Mouse (Mus musculus): ENCODE measurements at regions not wholly inside any gene's neighbourhood (a gene's known extent, or its start where the extent isn't known, plus 50 kb on each side); places are given as distances from the start of the nearest gene placed in this dataset.

DNA sequence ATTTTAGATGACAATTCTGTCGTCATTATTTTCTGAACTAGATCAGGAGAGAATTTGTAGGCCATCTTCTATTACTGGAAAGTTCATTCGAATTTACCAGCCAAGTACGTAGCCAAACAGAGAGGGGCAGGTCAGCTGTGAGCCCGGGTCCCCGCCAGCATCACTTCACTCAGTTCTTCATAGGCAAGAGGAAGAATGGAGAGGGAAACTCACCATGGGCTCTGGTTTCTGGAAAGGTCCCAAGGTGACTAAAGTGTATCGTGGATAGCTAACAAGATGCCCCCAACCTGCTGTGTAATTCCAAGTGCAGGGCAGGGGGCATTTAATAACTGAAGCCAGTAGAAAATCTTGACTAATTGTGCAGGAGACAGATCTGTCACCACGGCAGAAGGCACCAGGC is 60.2 kb upstream of the Rybp start:
- no peaks in the 10 kb centered on the region for H3K36me3 ChIP-seq (ENCODE audit: control insufficient read depth in 1 of 2, insufficient read depth in 2 of 2, low read length in 2 of 2)
- H3K4me1 ChIP-seq (ENCODE audit: control insufficient read depth in 1 of 2, insufficient read depth in 2 of 2, low read length in 2 of 2) = no peaks in the 10 kb centered on the region
- no peak overlapping the region for H3K27ac ChIP-seq (ENCODE audit: control insufficient read depth, low read depth, low read length)
- H3K27me3 ChIP-seq (ENCODE audit: control insufficient read depth in 1 of 2, insufficient read depth in 2 of 2, low read length in 2 of 2) = no peaks in the 10 kb centered on the region
- no peak overlapping the region for H3K9ac ChIP-seq (ENCODE audit: control insufficient read depth, low read depth, low read length, poor library complexity, severe bottlenecking)
- no peaks in the 10 kb centered on the region for H3K79me2 ChIP-seq (ENCODE audit: control insufficient read depth, insufficient read depth, low read length, poor library complexity)
- no peak for TF ChIP-seq ZC3H11A (IDR thresholded peaks at IDR 0.05; ENCODE audit: low read depth, low read length)
- no peak for TF ChIP-seq USF1 (IDR thresholded peaks at IDR 0.05; ENCODE audit: low read depth, low read length)
- TF ChIP-seq SMC3 (IDR thresholded peaks at IDR 0.05; ENCODE audit: low read depth, low read length) = no peak
- no peak for TF ChIP-seq UBTF (IDR thresholded peaks at IDR 0.05; ENCODE audit: borderline replicate concordance, insufficient read depth, low read depth, low read length)
- no peak for DNase-seq (ENCODE audit: low read depth, low spot score)
- H3K9me3 ChIP-seq (replicated peaks; ENCODE audit: insufficient read depth, low read length) = no peaks in the 10 kb centered on the region
- no peak overlapping the region for H3K4me3 ChIP-seq (ENCODE audit: control insufficient read depth in 1 of 2, insufficient read depth in 1 of 2, low read depth in 2 of 2, low read length in 2 of 2)

DNA sequence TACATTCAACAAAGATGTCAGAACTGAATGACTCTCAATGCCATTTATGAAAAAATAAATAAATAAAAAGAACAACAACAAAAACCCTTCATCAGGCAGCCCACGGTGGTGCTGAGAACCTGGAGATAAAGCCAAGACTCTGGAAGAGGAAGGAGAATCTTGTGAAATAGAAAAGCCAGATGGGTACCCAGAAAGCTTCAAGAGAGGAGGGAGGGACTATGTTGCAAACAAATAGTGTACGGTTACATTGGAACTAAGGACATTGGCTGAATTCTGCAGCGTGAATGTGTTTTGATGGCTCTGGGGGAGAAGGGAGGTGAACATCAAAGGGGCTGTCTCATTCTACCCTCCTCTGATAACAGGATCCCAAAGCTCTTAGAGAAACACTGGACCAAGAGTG is 57.8 kb upstream of the Rybp start:
- Histone ChIP-seq H3K79me2 (ENCODE audit: control insufficient read depth, insufficient read depth, low read length, poor library complexity) (no peaks in the 10 kb centered on the region), H3K4me3 (ENCODE audit: control insufficient read depth in 1 of 2, insufficient read depth in 1 of 2, low read depth in 2 of 2, low read length in 2 of 2) (no peak overlapping the region), H3K27me3 (ENCODE audit: control insufficient read depth in 1 of 2, insufficient read depth in 2 of 2, low read length in 2 of 2) (no peaks in the 10 kb centered on the region), H3K4me1 (ENCODE audit: control insufficient read depth in 1 of 2, insufficient read depth in 2 of 2, low read length in 2 of 2) (no peaks in the 10 kb centered on the region), H3K27ac (ENCODE audit: control insufficient read depth, low read depth, low read length) (no peak overlapping the region), H3K36me3 (ENCODE audit: control insufficient read depth in 1 of 2, insufficient read depth in 2 of 2, low read length in 2 of 2) (no peaks in the 10 kb centered on the region), H3K9me3 (replicated peaks; ENCODE audit: insufficient read depth, low read length) (no peaks in the 10 kb centered on the region), H3K9ac (ENCODE audit: control insufficient read depth, low read depth, low read length, poor library complexity, severe bottlenecking) (no peak overlapping the region)
- no peak for DNase-seq (ENCODE audit: low read depth, low spot score)
- no peak for TF ChIP-seq USF2 (IDR thresholded peaks at IDR 0.05; ENCODE audit: borderline replicate concordance in 1 of 2, insufficient read depth in 1 of 2, low read depth in 1 of 2, low read length in 2 of 2)
- TF ChIP-seq ELF1 (IDR thresholded peaks at IDR 0.05; ENCODE audit: low read depth, low read length) = no peak
- no peak for TF ChIP-seq RAD21 (IDR thresholded peaks at IDR 0.05; ENCODE audit: low read depth, low read length)
- TF ChIP-seq NELFE (IDR thresholded peaks at IDR 0.05; ENCODE audit: low read depth, low read length) = no peak

DNA sequence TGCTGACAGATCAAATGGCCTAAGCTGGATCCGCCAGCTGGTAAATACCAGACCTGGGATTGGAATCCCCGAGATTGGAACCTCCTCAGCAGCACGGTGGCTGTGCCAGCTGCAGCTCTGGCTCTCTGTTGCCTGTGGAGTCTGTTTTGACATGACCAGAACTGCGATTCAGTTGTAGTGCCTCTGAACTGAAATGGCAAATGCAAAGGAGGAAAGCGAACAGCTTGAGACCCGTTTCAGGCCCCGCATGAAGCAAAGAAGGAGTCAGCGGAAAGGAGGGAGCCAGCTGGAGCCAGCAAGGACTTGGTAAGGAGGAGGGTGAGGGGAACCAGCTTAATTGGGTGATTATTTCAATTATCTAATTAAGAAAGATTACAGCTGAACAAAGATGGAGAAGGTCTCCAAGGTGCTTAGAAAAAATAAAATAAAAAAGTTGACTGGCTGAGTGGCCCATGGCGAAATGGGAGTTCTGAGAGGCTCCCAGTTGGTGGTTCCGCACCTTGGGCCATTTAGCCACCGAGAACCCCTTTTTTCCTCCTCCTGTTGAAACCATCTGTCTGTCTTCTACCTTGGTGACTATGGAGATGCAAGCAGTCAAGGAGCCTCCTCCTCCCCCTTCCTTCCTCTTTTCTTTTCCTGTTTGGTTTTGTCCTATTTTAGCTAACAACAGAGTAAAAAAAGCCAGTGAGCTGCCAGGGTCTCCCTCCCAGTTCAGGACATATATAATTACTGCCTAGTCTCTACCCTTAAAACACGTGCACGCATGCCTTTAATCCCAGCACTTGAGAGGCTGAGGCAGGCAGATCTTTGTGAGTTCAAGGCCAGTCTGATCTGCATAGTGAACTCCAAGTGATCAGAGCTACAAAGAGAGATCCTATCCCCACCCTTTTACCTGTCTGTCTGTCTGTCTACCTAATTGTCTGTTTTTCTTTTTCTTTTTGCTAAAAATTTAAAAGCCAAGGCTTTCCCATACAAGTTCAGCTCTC is 54.3 kb upstream of the Rybp start:
- H3K79me2 ChIP-seq (ENCODE audit: control insufficient read depth, insufficient read depth, low read length, poor library complexity) = no peaks in the 10 kb centered on the region
- no peaks in the 10 kb centered on the region for H3K4me1 ChIP-seq (ENCODE audit: control insufficient read depth in 1 of 2, insufficient read depth in 2 of 2, low read length in 2 of 2)
- DNase-seq (ENCODE audit: low read depth, low spot score) = peak; percentile 7
- no peaks in the 10 kb centered on the region for H3K36me3 ChIP-seq (ENCODE audit: control insufficient read depth in 1 of 2, insufficient read depth in 2 of 2, low read length in 2 of 2)
- no peaks in the 10 kb centered on the region for H3K27me3 ChIP-seq (ENCODE audit: control insufficient read depth in 1 of 2, insufficient read depth in 2 of 2, low read length in 2 of 2)
- H3K9me3 ChIP-seq (replicated peaks; ENCODE audit: insufficient read depth, low read length) = no peaks in the 10 kb centered on the region
- H3K27ac ChIP-seq (ENCODE audit: control insufficient read depth, low read depth, low read length) = no peak overlapping the region
- no peak overlapping the region for H3K9ac ChIP-seq (ENCODE audit: control insufficient read depth, low read depth, low read length, poor library complexity, severe bottlenecking)
- no peak overlapping the region for H3K4me3 ChIP-seq (ENCODE audit: control insufficient read depth in 1 of 2, insufficient read depth in 1 of 2, low read depth in 2 of 2, low read length in 2 of 2)
- TF ChIP-seq JUND (IDR thresholded peaks at IDR 0.05; ENCODE audit: low read depth, low read length) = no peak
- no peak for TF ChIP-seq RAD21 (IDR thresholded peaks at IDR 0.05; ENCODE audit: low read depth, low read length)
- TF ChIP-seq TCF12 (IDR thresholded peaks at IDR 0.05; ENCODE audit: low read depth, low read length) = no peak
- TF ChIP-seq ZNF384 (IDR thresholded peaks at IDR 0.05; ENCODE audit: low read depth, low read length) = no peak
- TF ChIP-seq ZMIZ1 (IDR thresholded peaks at IDR 0.05; ENCODE audit: low read depth, low read length) = no peak
- TF ChIP-seq MYB (IDR thresholded peaks at IDR 0.05; ENCODE audit: low read depth, low read length) = no peak
- TF ChIP-seq SIN3A (IDR thresholded peaks at IDR 0.05; ENCODE audit: low read length) = no peak
- TF ChIP-seq CTCF (IDR thresholded peaks at IDR 0.05 in 2 of 3, conservative IDR thresholded peaks at IDR 0.05 in 1 of 3; ENCODE audit: control insufficient read depth in 1 of 3, insufficient read depth in 1 of 3, low read depth in 2 of 3, low read length in 3 of 3, poor library complexity in 1 of 3, severe bottlenecking in 1 of 3) = no peak
- no peak for TF ChIP-seq USF1 (IDR thresholded peaks at IDR 0.05; ENCODE audit: low read depth, low read length)
- TF ChIP-seq ZKSCAN1 (IDR thresholded peaks at IDR 0.05; ENCODE audit: low read depth, low read length) = no peak
- no peak for TF ChIP-seq NRF1 (IDR thresholded peaks at IDR 0.05; ENCODE audit: insufficient read depth, low read depth, low read length, poor library complexity, severe bottlenecking)
- TF ChIP-seq USF2 (IDR thresholded peaks at IDR 0.05; ENCODE audit: borderline replicate concordance in 1 of 2, insufficient read depth in 1 of 2, low read depth in 1 of 2, low read length in 2 of 2) = no peak

Data from MEL (cell line).